In the genomic region with DNA sequence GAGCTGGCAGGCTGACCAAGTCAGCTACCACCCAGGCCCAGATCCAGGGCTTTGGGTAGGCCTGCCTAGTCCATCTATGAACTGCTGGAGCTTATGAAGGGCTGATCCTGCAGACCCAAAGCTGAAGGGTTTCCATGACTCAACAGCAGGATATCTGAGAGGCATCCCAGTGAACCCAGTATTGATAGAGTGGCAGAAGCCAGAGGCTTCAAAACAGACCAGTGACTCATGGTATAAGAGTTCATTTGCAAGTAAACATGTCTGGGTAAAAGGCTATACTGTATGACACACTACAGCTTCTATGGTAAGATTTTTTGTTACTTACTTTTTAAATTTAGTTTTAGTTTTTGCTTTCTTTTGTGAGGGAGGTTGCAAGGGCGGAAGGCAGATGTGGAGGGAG, we compare ENCODE assay signal across 28 mouse cellular contexts. TPM values are rescaled to one million over a fixed set of nuclear protein-coding genes. Genes with fewer than 3 reads are reported as not detected.
DNase-seq lines count a peak whose midpoint lies in the region; ATAC-seq and TF ChIP-seq lines count a peak whose summit lies in the region.
"Had no signal": no experiment of that assay in that cellular context is flagged by ENCODE, and none has a peak within 500 bp of the region (broad histone marks: within the 10 kb centered on the region; RNA-seq: fewer than 3 reads in every experiment).

No protein-coding gene starts in this region.

- CTCF ChIA-PET in Patski (lab: Charles Lee) = no interaction called here

- ATAC-seq in Patski = peak; percentile 57
- ATAC-seq in stomach, postnatal 0 days (ENCODE audit: low FRiP score, low TSS enrichment) = peak; percentile 69
- no peak for ATAC-seq in lung, postnatal 0 days
- ATAC-seq: CD4-positive, CD25-positive, alpha-beta regulatory T cell, adult 4 months; forebrain, embryonic 13.5 days; forebrain, embryonic 15.5 days; forebrain, postnatal 0 days had no signal

- DNase-seq in 3T3-L1 (ENCODE audit: low read depth, low spot score) (peak; percentile 78), Patski (ENCODE audit: low read depth, low spot score) (no peak)
- DNase-seq in Muller cell, postnatal 12 days (ENCODE audit: inconsistent ontology term) = peak; percentile 32
- DNase-seq in stomach, postnatal 0 days (ENCODE audit: low spot score) = no peak
- no peak for DNase-seq in gastrocnemius, adult 8-10 months (ENCODE audit: low spot score in 2 of 2)
- no peak for DNase-seq in lung, postnatal 0 days (ENCODE audit: low spot score)
- no peak for DNase-seq in thymus, postnatal 14 days
- DNase-seq: adrenal gland, adult 2 months; adrenal gland, postnatal 10 days; adrenal gland, postnatal 25 days; B cell, adult 2 months; cerebellum, adult 11 months; cerebellum, adult 18-20 months; cerebellum, adult 8-10 months; cerebellum, adult 9-11 months; cerebellum, postnatal 14 days; cerebellum, postnatal 36 days; embryo, embryonic 11 days; forebrain, postnatal 0 days had no signal

- H3K9me3 ChIP-seq in stomach, postnatal 0 days (ENCODE audit: control insufficient read depth, low read length) = no peaks in the 10 kb centered on the region
- H3K9me3 ChIP-seq in lung, postnatal 0 days (ENCODE audit: low read length) = no peaks in the 10 kb centered on the region
- H3K9me3 ChIP-seq: embryonic facial prominence, embryonic 13.5 days; embryonic facial prominence, embryonic 15.5 days; forebrain, embryonic 13.5 days; forebrain, embryonic 15.5 days; G1E had no signal

- in situ Hi-C loops in Patski (cut with MboI; ENCODE audit: low pct_unique_long_range_greater_than_20kb) = no loop called here

- no peak overlapping the region for H3K4me3 ChIP-seq in stomach, postnatal 0 days (ENCODE audit: low read depth, low read length)
- H3K4me3 ChIP-seq in lung, postnatal 0 days (ENCODE audit: low read depth, low read length) = no peak overlapping the region
- H3K4me3 ChIP-seq: embryonic facial prominence, embryonic 13.5 days; embryonic facial prominence, embryonic 15.5 days; erythroblast, embryonic 14.5 days; forebrain, embryonic 13.5 days; forebrain, embryonic 15.5 days had no signal

- H3K9ac ChIP-seq in stomach, postnatal 0 days (ENCODE audit: low read length) = no peak overlapping the region
- H3K9ac ChIP-seq in lung, postnatal 0 days (replicated peaks; ENCODE audit: low read depth) = no peak overlapping the region
- H3K9ac ChIP-seq: embryonic facial prominence, embryonic 13.5 days; embryonic facial prominence, embryonic 15.5 days; forebrain, embryonic 13.5 days; forebrain, embryonic 15.5 days; forebrain, postnatal 0 days had no signal

- POLR2A ChIA-PET in Patski (lab: Charles Lee) = no interaction called here

- no peak overlapping the region for H3K27ac ChIP-seq in stomach, postnatal 0 days (replicated peaks)
- no peak overlapping the region for H3K27ac ChIP-seq in lung, postnatal 0 days (ENCODE audit: low read length)
- H3K27ac ChIP-seq: embryonic facial prominence, embryonic 13.5 days; embryonic facial prominence, embryonic 15.5 days; forebrain, embryonic 13.5 days; forebrain, embryonic 15.5 days had no signal

- no peak overlapping the region for H3K4me2 ChIP-seq in stomach, postnatal 0 days (replicated peaks; ENCODE audit: low read depth)
- H3K4me2 ChIP-seq in lung, postnatal 0 days (replicated peaks; ENCODE audit: low read depth, low read length) = no peak overlapping the region
- H3K4me2 ChIP-seq: embryonic facial prominence, embryonic 13.5 days; embryonic facial prominence, embryonic 15.5 days; forebrain, embryonic 13.5 days; forebrain, embryonic 15.5 days had no signal

- no peak for TF ChIP-seq EP300 in stomach, postnatal 0 days (optimal IDR thresholded peaks at IDR 0.05)
- TF ChIP-seq EP300 in lung, postnatal 0 days (IDR thresholded peaks at IDR 0.05) = no peak

- 81% methylated on average over 1 of the region's 1 CpGs for WGBS in stomach, postnatal 0 days
- 76% methylated on average over 1 of the region's 1 CpGs for WGBS in lung, postnatal 0 days

- H3K36me3 ChIP-seq in stomach, postnatal 0 days (ENCODE audit: control insufficient read depth, insufficient read depth, low read length) = no peaks in the 10 kb centered on the region
- H3K36me3 ChIP-seq in lung, postnatal 0 days (ENCODE audit: insufficient read depth, low read length) = no peaks in the 10 kb centered on the region
- H3K36me3 ChIP-seq: embryonic facial prominence, embryonic 13.5 days; embryonic facial prominence, embryonic 15.5 days; forebrain, embryonic 15.5 days; G1E had no signal

- H3K27me3 ChIP-seq in Patski = no peaks in the 10 kb centered on the region
- H3K27me3 ChIP-seq in stomach, postnatal 0 days (ENCODE audit: control insufficient read depth, insufficient read depth, low read length) = no peaks in the 10 kb centered on the region
- H3K27me3 ChIP-seq in lung, postnatal 0 days (replicated peaks; ENCODE audit: insufficient read depth, low read length) = no peaks in the 10 kb centered on the region
- H3K27me3 ChIP-seq: CH12.LX; embryonic facial prominence, embryonic 13.5 days; embryonic facial prominence, embryonic 15.5 days; forebrain, embryonic 13.5 days; forebrain, embryonic 15.5 days had no signal

- TF ChIP-seq CTCF in Patski (IDR thresholded peaks at IDR 0.05) = no peak
- no peak for TF ChIP-seq CTCF in stomach, postnatal 0 days (IDR thresholded peaks at IDR 0.05; ENCODE audit: low read depth)
- TF ChIP-seq CTCF in lung, postnatal 0 days (IDR thresholded peaks at IDR 0.05) = no peak

- H3K4me1 ChIP-seq in stomach, postnatal 0 days (replicated peaks; ENCODE audit: control insufficient read depth, insufficient read depth) = no peaks in the 10 kb centered on the region
- H3K4me1 ChIP-seq in lung, postnatal 0 days (ENCODE audit: insufficient read depth, low read depth, low read length) = no peaks in the 10 kb centered on the region
- H3K4me1 ChIP-seq: embryonic facial prominence, embryonic 13.5 days; embryonic facial prominence, embryonic 15.5 days; forebrain, embryonic 13.5 days; forebrain, embryonic 15.5 days had no signal

RNA-seq across cellular contexts. Expression of gene Shf, which starts 27.2 kb away (rescaled TPM):
- polyA plus RNA-seq in Patski (2021) = 8.3 TPM
- 1.6 and 1.7 TPM in 2 replicates for polyA plus RNA-seq in stomach, postnatal 0 days (2015; fragmentation: Nextera tagmentation; extraction: Ambion mirVana)
- 1 to 10 TPM; 1.3 to 1.9 (median 1.4) TPM for total RNA-seq in gastrocnemius, adult 8-10 months (2022)
- 1.8 and 2.5 TPM in 2 replicates for polyA plus RNA-seq in lung, postnatal 0 days (2015; fragmentation: Nextera tagmentation; extraction: Ambion mirVana)

RNA-seq across cellular contexts. Expression of gene Slc28a2, which starts 30.1 kb away (rescaled TPM):
- polyA plus RNA-seq in Patski (2021) = not detected
- 10.6 and 12.9 TPM in 2 replicates for polyA plus RNA-seq in stomach, postnatal 0 days (2015; fragmentation: Nextera tagmentation; extraction: Ambion mirVana)
- 1 to 10 TPM; 4.6 to 5.7 (median 5.2) TPM for total RNA-seq in gastrocnemius, adult 8-10 months (2022)
- polyA plus RNA-seq in lung, postnatal 0 days (2015; fragmentation: Nextera tagmentation; extraction: Ambion mirVana) = 0.10 and 0.17 TPM in 2 replicates
- polyA plus RNA-seq: embryonic facial prominence, embryonic 13.5 days; erythroblast, embryonic 14.5 days; forebrain, embryonic 11.5 days; forebrain, embryonic 13.5 days; forebrain, embryonic 15.5 days had no signal

Comparison
In these comparisons a context has a peak if more than half of its experiments do, and no peak if none do; other contexts are left out.
1. DNase-seq: peak in 3T3-L1 (single experiment) and Muller cell, postnatal 12 days (single experiment); none in Patski (single experiment), stomach, postnatal 0 days (single experiment), gastrocnemius, adult 8-10 months (0 of 2), lung, postnatal 0 days (single experiment) and thymus, postnatal 14 days (single experiment).